Mouse (Mus musculus) cortical plate, adult 2 months (tissue): ENCODE measurements around the gene Slc39a12. TPM values are rescaled to one million over a fixed set of nuclear protein-coding genes. Genes with fewer than 3 reads are reported as not detected.

ENCODE experiments used
- H3K27ac ChIP-seq: fragments of 200-500 bp; 2 replicates; pipeline ENCODE4 v1.5.1; 2012; ENCODE audit warnings: low read length, control low read depth, inconsistent platforms; ENCODE audit not compliant: insufficient read depth
- H3K4me1 ChIP-seq: fragments of 200-500 bp; 2 replicates; pipeline ENCODE4 v1.6.1; 2011; ENCODE audit warnings: low read length; ENCODE audit not compliant: control insufficient read depth, insufficient read depth
- H3K4me3 ChIP-seq: fragments of 200-500 bp; 2 replicates; pipeline ENCODE4 v1.5.1; 2011; ENCODE audit warnings: mild to moderate bottlenecking, low read length, control low read depth; ENCODE audit not compliant: insufficient read depth
- CTCF ChIP-seq: fragments of 200-500 bp; IDR thresholded peaks from 2 replicates; pipeline ENCODE4 v1.5.1; 2011; ENCODE audit warnings: mild to moderate bottlenecking, control low read depth, low read length; ENCODE audit not compliant: insufficient read depth; ENCODE audit errors: extremely low read depth
- POLR2A ChIP-seq: fragments of 200-500 bp; IDR thresholded peaks from 2 replicates; pipeline ENCODE4 v1.6.1; 2011; ENCODE audit warnings: mild to moderate bottlenecking, low read length, control low read depth; ENCODE audit not compliant: insufficient read depth; ENCODE audit errors: extremely low read depth
- polyA plus RNA-seq: library from polyadenylated mRNA; depleted of rRNA; stranded (reverse); fragments of >200 nt; gene quantifications from 2 replicates; pipeline ENCODE4 v1.2.3, GENCODE M21; 2012

The Slc39a12 gene
- polyA plus RNA-seq, 1 experiment, result 54.3 TPM

GRCm38 (mm10) chr2:14454946-14455631, 67.0 kb downstream of the Slc39a12 start:
- Histone ChIP-seq H3K4me3 (no peak overlapping the region), H3K4me1 (no peaks in the 10 kb centered on the region), H3K27ac (no peak overlapping the region)
- TF ChIP-seq CTCF (no peak), POLR2A (no peak)

GRCm38 (mm10) chr2:14464438-14464837, 76.3 kb downstream of the Slc39a12 start:
- Histone ChIP-seq H3K4me1 (no peaks in the 10 kb centered on the region), H3K27ac (no peak overlapping the region), H3K4me3 (no peak overlapping the region)
- no peak for TF ChIP-seq POLR2A
- TF ChIP-seq CTCF, result no peak

- no peak overlapping the region for H3K4me3 ChIP-seq
- TF ChIP-seq CTCF (no peak), POLR2A (no peak)
- H3K4me1 ChIP-seq, result no peaks in the 10 kb centered on the region
- no peak overlapping the region for H3K27ac ChIP-seq
Measured at GRCm38 (mm10) chr2:14494132-14494531, 106.0 kb downstream of the Slc39a12 start.

- Histone ChIP-seq H3K4me1 (no peaks in the 10 kb centered on the region), H3K4me3 (no peak overlapping the region), H3K27ac (no peak overlapping the region)
- no peak for TF ChIP-seq POLR2A
- TF ChIP-seq CTCF, result no peak
Measured at GRCm38 (mm10) chr2:14496150-14496549, 108.0 kb downstream of the Slc39a12 start.

GRCm38 (mm10) chr2:14502482-14502881, 114.4 kb downstream of the Slc39a12 start:
- H3K27ac ChIP-seq, result no peak overlapping the region
- no peaks in the 10 kb centered on the region for H3K4me1 ChIP-seq
- no peak for TF ChIP-seq CTCF
- TF ChIP-seq POLR2A, result no peak
- H3K4me3 ChIP-seq, result no peak overlapping the region

GRCm38 (mm10) chr2:14518237-14518636, 130.1 kb downstream of the Slc39a12 start:
- H3K4me1 ChIP-seq, result no peaks in the 10 kb centered on the region
- no peak overlapping the region for H3K4me3 ChIP-seq
- H3K27ac ChIP-seq, result no peak overlapping the region
- no peak for TF ChIP-seq CTCF
- no peak for TF ChIP-seq POLR2A

GRCm38 (mm10) chr2:14534325-14535077, 146.4 kb downstream of the Slc39a12 start:
- Histone ChIP-seq H3K27ac (no peak overlapping the region), H3K4me1 (no peaks in the 10 kb centered on the region; the same call in 1 of the 2 replicates), H3K4me3 (no peak overlapping the region)
- TF ChIP-seq CTCF, result no peak
- no peak for TF ChIP-seq POLR2A

GRCm38 (mm10) chr2:14535246-14535671, 147.1 kb downstream of the Slc39a12 start:
- no peak overlapping the region for H3K27ac ChIP-seq
- no peaks in the 10 kb centered on the region; the same call in 1 of the 2 replicates for H3K4me1 ChIP-seq
- H3K4me3 ChIP-seq, result no peak overlapping the region
- TF ChIP-seq CTCF (no peak), POLR2A (no peak)

- TF ChIP-seq CTCF, result no peak
- no peak for TF ChIP-seq POLR2A
- H3K4me1 ChIP-seq, result no peaks in the 10 kb centered on the region; the same call in 1 of the 2 replicates
- no peak overlapping the region for H3K27ac ChIP-seq
- no peak overlapping the region for H3K4me3 ChIP-seq
Measured at GRCm38 (mm10) chr2:14537781-14538180, 149.7 kb downstream of the Slc39a12 start.

GRCm38 (mm10) chr2:14543355-14543754, 155.2 kb downstream of the Slc39a12 start:
- H3K27ac ChIP-seq, result no peak overlapping the region
- H3K4me1 ChIP-seq, result no peaks in the 10 kb centered on the region
- H3K4me3 ChIP-seq, result no peak overlapping the region
- no peak for TF ChIP-seq POLR2A
- TF ChIP-seq CTCF, result no peak
